Mouse (Mus musculus) brain, embryonic 14.5 days (tissue): ENCODE data around the gene Nacc1.
"Not testable (repeated sequence)": the region's sequence is repeated elsewhere in the genome, so short reads cannot be mapped to it uniquely, and the experiment has no call there.

ENCODE experiments used
- CTCF ChIP-seq: fragments of 200-500 bp; IDR thresholded peaks from 2 replicates; pipeline ENCODE4 v1.5.1; 2012; ENCODE audit warnings: inconsistent platforms, mild to moderate bottlenecking, moderate library complexity, borderline replicate concordance; ENCODE audit not compliant: insufficient read depth, insufficient read length; ENCODE audit errors: extremely low read depth
- POLR2A ChIP-seq: fragments of 200-500 bp; IDR thresholded peaks from 2 replicates; pipeline ENCODE4 v1.6.1; 2012; ENCODE audit warnings: mild to moderate bottlenecking, inconsistent platforms, borderline replicate concordance; ENCODE audit not compliant: poor library complexity, insufficient read depth, insufficient read length, severe bottlenecking; ENCODE audit errors: extremely low read depth

DNA sequence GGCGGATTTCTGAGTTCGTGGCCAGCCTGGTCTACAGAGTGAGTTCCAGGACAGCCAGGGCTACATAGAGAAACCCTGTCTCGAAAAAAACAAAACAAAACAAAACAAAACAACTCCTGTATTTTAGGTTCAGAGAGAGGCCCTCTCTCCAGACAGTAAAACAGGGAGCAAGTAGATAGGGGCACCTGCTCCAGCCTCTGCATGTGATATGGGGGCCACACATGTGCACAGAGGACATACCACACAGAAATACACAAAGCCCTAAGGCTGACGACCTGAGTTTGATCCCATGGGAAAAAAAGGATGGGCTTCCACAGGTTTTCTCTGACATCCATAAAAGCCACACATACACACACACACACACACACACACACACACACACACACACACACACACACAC, 64.2 kb downstream of the Nacc1 start:
- not testable (repeated sequence) for TF ChIP-seq CTCF, POLR2A
